Mouse (Mus musculus) embryonic facial prominence, embryonic 14.5 days (tissue): ENCODE results near the gene Mllt6. TPM values are rescaled to one million over a fixed set of nuclear protein-coding genes. Genes with fewer than 3 reads are reported as not detected.
A peak's percentile ranks its signal among the peaks of the same experiment; 100 is the strongest.

ENCODE experiments used
- ATAC-seq: fragments of 200-750 bp; cut with Nextera tagmentation; 2 replicates; pipeline ENCODE4 v1.8.0; 2017; ENCODE audit warnings: low read depth, moderate number of reproducible peaks, moderate TSS enrichment
- DNase-seq: peaks from one replicate; pipeline ENCODE4 v3.0.0-alpha.2; 2015; ENCODE audit warnings: low spot score
- H3K27ac ChIP-seq: fragments of 300-500 bp; sonication (generic); replicated peaks from 2 replicates; pipeline ENCODE4 v1.5.1; 2014; ENCODE audit warnings: low read depth, mild to moderate bottlenecking, low read length, moderate library complexity
- H3K27me3 ChIP-seq: fragments of 300-500 bp; sonication (generic); replicated peaks from 2 replicates; pipeline ENCODE4 v1.6.1; 2014; ENCODE audit warnings: low read length; ENCODE audit not compliant: control insufficient read depth, insufficient read depth
- H3K36me3 ChIP-seq: fragments of 300-500 bp; sonication (generic); 2 replicates; pipeline ENCODE4 v1.6.1; 2014; ENCODE audit warnings: low read length, mixed read lengths; ENCODE audit not compliant: control insufficient read depth, insufficient read depth
- H3K4me1 ChIP-seq: fragments of 300-500 bp; sonication (generic); 2 replicates; pipeline ENCODE4 v1.6.1; 2014; ENCODE audit warnings: antibody characterized with exemption, low read length; ENCODE audit not compliant: control insufficient read depth, insufficient read depth
- H3K4me2 ChIP-seq: fragments of 300-500 bp; sonication (generic); 2 replicates; pipeline ENCODE4 v1.6.1; 2014; ENCODE audit warnings: low read depth, mild to moderate bottlenecking, low read length, moderate library complexity, mixed read lengths
- H3K4me3 ChIP-seq: fragments of 300-500 bp; sonication (generic); 2 replicates; pipeline ENCODE4 v1.5.1; 2014; ENCODE audit warnings: low read depth, mild to moderate bottlenecking, low read length
- H3K9ac ChIP-seq: fragments of 300-500 bp; sonication (generic); 2 replicates; pipeline ENCODE4 v1.6.1; 2014; ENCODE audit warnings: low read depth, mild to moderate bottlenecking, low read length, moderate library complexity, mixed read lengths
- H3K9me3 ChIP-seq: fragments of 300-500 bp; sonication (generic); 2 replicates; pipeline ENCODE4 v1.6.1; 2016; ENCODE audit warnings: low read length; ENCODE audit not compliant: control insufficient read depth
- WGBS: fragments of 180-500 bp; shearing (Covaris S2); extraction: QIAGEN DNeasy Blood & Tissue Kit; methylation state at CpG from one replicate; pipeline ENCODE4 v1.1.7; 2014; 5-methylcytosine and 5-hydroxymethylcytosine counted together
- polyA plus RNA-seq: library from polyadenylated mRNA; unstranded; fragments of >200 nt; fragmentation: Nextera tagmentation; extraction: Ambion mirVana; gene quantifications from 2 replicates; pipeline ENCODE4 v1.2.1, GENCODE M21; 2014

Mllt6 gene
- polyA plus RNA-seq, 1 experiment from 2014 or later = 3.5 TPM

- no peak overlapping the region for H3K4me3 ChIP-seq
- no peak for DNase-seq
- no peak overlapping the region for H3K4me2 ChIP-seq
- 60% methylated on average over 8 of the region's 8 CpGs for WGBS
- peaks cover 95% of the 10 kb centered on the region for H3K36me3 ChIP-seq
- no peaks in the 10 kb centered on the region for H3K27me3 ChIP-seq
- no peak overlapping the region for H3K27ac ChIP-seq
- no peaks in the 10 kb centered on the region for H3K9me3 ChIP-seq
- no peaks in the 10 kb centered on the region for H3K4me1 ChIP-seq
- no peak overlapping the region for H3K9ac ChIP-seq
- ATAC-seq = no peak
Measured at GRCm38 (mm10) chr11:97677842-97678241, 14.6 kb downstream of the Mllt6 start.

- H3K9me3 ChIP-seq = no peaks in the 10 kb centered on the region
- no peak overlapping the region for H3K9ac ChIP-seq
- no peaks in the 10 kb centered on the region for H3K27me3 ChIP-seq
- no peak overlapping the region for H3K4me2 ChIP-seq
- H3K4me1 ChIP-seq = no peaks in the 10 kb centered on the region
- H3K36me3 ChIP-seq = peaks cover 94% of the 10 kb centered on the region
- 75% methylated on average over 11 of the region's 15 CpGs for WGBS
- no peak for DNase-seq
- H3K4me3 ChIP-seq = no peak overlapping the region
- H3K27ac ChIP-seq = no peak overlapping the region
- ATAC-seq = no peak
Measured at GRCm38 (mm10) chr11:97678301-97678700, 15.1 kb downstream of the Mllt6 start.

- WGBS = 84% methylated on average over 12 of the region's 12 CpGs
- H3K9ac ChIP-seq = no peak overlapping the region
- no peaks in the 10 kb centered on the region for H3K4me1 ChIP-seq
- H3K36me3 ChIP-seq = peaks cover 74% of the 10 kb centered on the region
- H3K27me3 ChIP-seq = no peaks in the 10 kb centered on the region
- H3K27ac ChIP-seq = no peak overlapping the region
- DNase-seq (no peak), ATAC-seq (no peak)
- H3K4me3 ChIP-seq = no peak overlapping the region
- no peaks in the 10 kb centered on the region for H3K9me3 ChIP-seq
- H3K4me2 ChIP-seq = no peak overlapping the region
Measured at GRCm38 (mm10) chr11:97680430-97680829, 17.2 kb downstream of the Mllt6 start.

GRCm38 (mm10) chr11:97682504-97683055, 19.4 kb downstream of the Mllt6 start:
- H3K4me3 ChIP-seq = no peak overlapping the region
- H3K4me2 ChIP-seq = no peak overlapping the region
- DNase-seq = no peak
- H3K27me3 ChIP-seq = no peaks in the 10 kb centered on the region
- H3K4me1 ChIP-seq = 0 out of 2 replicates have a peak, but pooled peaks cover 3% of the 10 kb centered on the region
- H3K36me3 ChIP-seq = peaks cover 54% of the 10 kb centered on the region
- no peaks in the 10 kb centered on the region for H3K9me3 ChIP-seq
- ATAC-seq = no peak
- 71% methylated on average over 6 of the region's 6 CpGs for WGBS
- no peak overlapping the region for H3K27ac ChIP-seq
- H3K9ac ChIP-seq = no peak overlapping the region

- Histone ChIP-seq H3K36me3 (peaks cover 50% of the 10 kb centered on the region), H3K4me1 (0 out of 2 replicates have a peak, but pooled peaks cover 3% of the 10 kb centered on the region), H3K27ac (no peak overlapping the region), H3K27me3 (no peaks in the 10 kb centered on the region), H3K4me2 (no peak overlapping the region), H3K9me3 (no peaks in the 10 kb centered on the region), H3K4me3 (no peak overlapping the region), H3K9ac (no peak overlapping the region)
- DNase-seq (no peak), ATAC-seq (no peak)
- WGBS = 68% methylated on average over 6 of the region's 6 CpGs
Measured at GRCm38 (mm10) chr11:97684063-97684680, 21.0 kb downstream of the Mllt6 start.

GRCm38 (mm10) chr11:97684766-97685165, 21.6 kb downstream of the Mllt6 start:
- Histone ChIP-seq H3K9me3 (no peaks in the 10 kb centered on the region), H3K27me3 (no peaks in the 10 kb centered on the region), H3K27ac (no peak overlapping the region), H3K4me3 (no peak overlapping the region), H3K4me2 (peak overlapping the region; percentile 71; the same call in 1 of the 2 replicates), H3K9ac (no peak overlapping the region), H3K4me1 (0 out of 2 replicates have a peak, but pooled peaks cover 3% of the 10 kb centered on the region), H3K36me3 (peaks cover 49% of the 10 kb centered on the region)
- ATAC-seq (no peak), DNase-seq (no peak)
- 37% methylated on average over 6 of the region's 7 CpGs for WGBS

GRCm38 (mm10) chr11:97685613-97686321, 22.6 kb downstream of the Mllt6 start, which contains the start of gene Cisd3:
Cisd3 (plus strand) TSS chr11:97685826.
- DNase-seq (peak; percentile 89), ATAC-seq (peak; percentile 89)
- no peak within 1 kb of the TSS for H3K27ac ChIP-seq
- H3K4me2 ChIP-seq = peak within 1 kb of the TSS; percentile 71
- H3K9ac ChIP-seq = peak within 1 kb of the TSS; percentile 60
- no peaks in the 10 kb centered on the region for H3K9me3 ChIP-seq
- H3K27me3 ChIP-seq = no peaks in the 10 kb centered on the region
- WGBS = under 1% methylated on average over 30 of the region's 43 CpGs
- peak within 1 kb of the TSS; percentile 42 for H3K4me3 ChIP-seq
- H3K36me3 ChIP-seq = peaks cover 49% of the 10 kb centered on the region
- 0 out of 2 replicates have a peak, but pooled peaks cover 3% of the 10 kb centered on the region for H3K4me1 ChIP-seq

- no peak for ATAC-seq
- H3K9ac ChIP-seq = peak overlapping the region; percentile 60
- H3K4me1 ChIP-seq = 0 out of 2 replicates have a peak, but pooled peaks cover 3% of the 10 kb centered on the region
- H3K36me3 ChIP-seq = peaks cover 51% of the 10 kb centered on the region
- no peaks in the 10 kb centered on the region for H3K27me3 ChIP-seq
- no peak overlapping the region for H3K27ac ChIP-seq
- H3K4me3 ChIP-seq = peak overlapping the region; percentile 42
- H3K9me3 ChIP-seq = no peaks in the 10 kb centered on the region
- DNase-seq = no peak
- WGBS = 69% methylated on average over 11 of the region's 11 CpGs
- peak overlapping the region; percentile 71 for H3K4me2 ChIP-seq
Measured at GRCm38 (mm10) chr11:97686322-97686908, 23.2 kb downstream of the Mllt6 start.
